Mouse (Mus musculus): ENCODE results near the gene Chpf2.
"Not testable (repeated sequence)": the region's sequence is repeated elsewhere in the genome, so short reads cannot be mapped to it uniquely, and the experiment has no call there.

Gene Chpf2

GRCm38 (mm10) chr5:24586547-24587199, at the start of gene Chpf2:
TSS of gene Chpf2 (plus strand) at chr5:24586741.
- peak; percentile 68 to 85 for DNase-seq (ENCODE audit: low spot score in 2 of 2)

DNA sequence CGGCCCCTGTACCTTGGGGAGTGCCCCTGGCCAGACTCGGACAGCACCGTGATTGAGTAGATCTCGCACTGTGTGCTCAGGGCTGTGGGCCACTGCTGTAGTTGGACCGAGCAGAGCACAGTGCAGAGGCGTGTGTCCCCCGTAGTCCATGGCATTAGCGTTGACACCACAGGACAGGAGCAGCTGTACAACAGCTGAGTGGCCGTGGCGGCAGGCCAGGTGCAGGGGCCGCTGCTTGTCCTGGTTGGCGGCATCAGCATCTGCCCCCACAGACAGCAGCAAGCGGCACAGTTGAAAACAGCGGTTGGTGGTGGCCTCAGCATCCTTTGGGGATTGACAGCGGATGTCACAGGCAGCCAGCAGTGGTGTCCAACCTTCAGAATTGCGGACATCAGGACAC, 48.9 kb upstream of the Chpf2 start:
- no peak for DNase-seq (ENCODE audit: low spot score in 2 of 2)

DNA sequence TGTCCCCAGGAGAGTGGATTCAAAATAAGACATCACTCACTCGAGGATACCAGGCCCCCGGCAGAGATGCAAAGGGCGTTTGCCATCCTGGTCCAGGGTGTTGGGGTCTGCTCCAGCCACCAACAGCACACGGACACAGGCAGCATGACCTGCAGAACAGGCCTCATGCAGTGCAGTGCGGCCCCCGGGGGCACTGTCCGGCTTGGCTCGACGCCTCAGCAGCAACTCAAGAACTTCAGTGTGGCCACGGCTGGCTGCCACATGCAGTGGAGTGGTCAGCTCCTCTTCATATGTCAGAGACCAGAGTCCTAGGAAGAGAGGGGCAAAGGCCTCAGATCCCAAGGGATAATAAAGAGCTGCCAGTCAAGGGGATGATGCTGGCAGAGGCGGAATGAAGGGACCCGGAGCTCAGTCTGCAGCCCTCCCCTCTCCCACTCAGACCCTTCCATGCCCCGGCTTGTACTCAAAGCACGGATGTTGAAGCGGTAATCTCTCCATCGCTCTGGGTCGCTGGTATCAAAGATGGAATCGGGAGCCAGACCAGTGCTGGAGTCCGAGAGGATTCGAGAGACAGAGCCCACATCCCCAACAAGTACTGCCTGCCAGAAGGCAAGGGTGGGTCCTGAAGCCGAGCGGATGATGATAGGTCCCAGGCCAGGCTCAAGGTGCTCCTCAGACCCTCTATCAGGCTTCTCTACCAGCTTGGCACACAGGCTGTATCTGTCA, 46.8 kb upstream of the Chpf2 start:
- no peak for DNase-seq (ENCODE audit: low spot score in 2 of 2)

- DNase-seq (ENCODE audit: low spot score in 2 of 2): peak; percentile 26 to 39
Observed at GRCm38 (mm10) chr5:24540387-24541143, 46.0 kb upstream of the Chpf2 start, which contains the start of gene Asb10. TSS of gene Asb10 (minus strand) at chr5:24540978.

DNA sequence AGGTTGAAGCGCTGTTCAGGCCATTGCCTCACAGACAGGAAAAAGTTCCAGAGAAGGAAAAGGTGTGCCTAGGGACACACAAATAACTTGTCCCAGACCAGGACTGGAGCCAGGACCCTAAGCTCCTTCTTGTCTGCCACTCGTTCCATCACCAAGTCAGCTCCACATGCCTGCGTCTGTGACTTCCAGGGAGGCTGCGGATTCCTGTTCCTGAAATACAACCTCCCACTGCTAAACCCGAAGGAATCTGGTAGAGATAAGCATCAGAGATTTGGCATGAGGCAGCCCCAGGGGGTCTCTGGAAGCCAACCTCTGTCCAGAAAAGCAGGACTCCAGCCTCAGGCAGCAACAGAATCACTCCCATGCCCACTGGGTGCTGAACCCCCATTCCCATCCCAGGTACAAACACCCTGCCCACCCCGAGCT, 45.4 kb upstream of the Chpf2 start:
- DNase-seq (ENCODE audit: low spot score in 2 of 2): no peak

GRCm38 (mm10) chr5:24542643-24543042, 43.9 kb upstream of the Chpf2 start:
- DNase-seq (ENCODE audit: low spot score in 2 of 2): no peak

GRCm38 (mm10) chr5:24550598-24551316, 35.8 kb upstream of the Chpf2 start:
- DNase-seq (ENCODE audit: low spot score in 2 of 2): peak; percentile 54 to 64

GRCm38 (mm10) chr5:24551317-24551688, 35.2 kb upstream of the Chpf2 start:
- DNase-seq (ENCODE audit: low spot score in 2 of 2): no peak

DNA sequence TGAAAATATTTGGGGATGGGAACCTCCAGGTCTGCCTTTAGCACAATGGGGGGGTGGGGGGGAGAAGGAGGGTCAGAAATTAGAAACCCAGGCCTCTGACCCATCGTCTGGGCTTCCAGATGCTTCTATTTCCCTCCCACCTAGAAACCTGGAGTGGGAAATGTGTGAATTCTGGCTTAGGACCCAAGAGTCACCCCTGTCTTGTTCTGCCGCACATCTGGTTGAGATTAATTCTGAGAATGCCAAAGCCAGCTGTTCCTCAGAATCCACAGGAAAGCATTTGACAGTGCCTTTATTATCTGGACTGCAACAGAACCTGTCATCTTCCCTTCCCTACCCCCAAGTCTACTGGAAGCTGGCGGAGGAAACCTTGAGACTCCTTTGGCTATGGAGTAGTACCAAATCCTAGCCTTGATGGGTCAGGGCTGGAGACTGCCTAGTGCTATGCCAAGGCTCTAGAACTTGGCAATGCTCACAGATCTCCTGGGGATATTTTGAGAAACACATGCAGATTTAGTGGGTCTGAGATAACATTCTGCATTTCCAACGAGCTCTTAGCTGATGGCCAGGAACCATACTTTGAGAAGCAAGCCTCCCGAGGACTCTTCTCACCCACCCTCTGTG, 32.8 kb upstream of the Chpf2 start:
- no peak for DNase-seq (ENCODE audit: low spot score in 2 of 2)

- DNase-seq (ENCODE audit: low spot score in 2 of 2): not testable (repeated sequence)
Observed at GRCm38 (mm10) chr5:24555335-24555734, 31.2 kb upstream of the Chpf2 start.

DNA sequence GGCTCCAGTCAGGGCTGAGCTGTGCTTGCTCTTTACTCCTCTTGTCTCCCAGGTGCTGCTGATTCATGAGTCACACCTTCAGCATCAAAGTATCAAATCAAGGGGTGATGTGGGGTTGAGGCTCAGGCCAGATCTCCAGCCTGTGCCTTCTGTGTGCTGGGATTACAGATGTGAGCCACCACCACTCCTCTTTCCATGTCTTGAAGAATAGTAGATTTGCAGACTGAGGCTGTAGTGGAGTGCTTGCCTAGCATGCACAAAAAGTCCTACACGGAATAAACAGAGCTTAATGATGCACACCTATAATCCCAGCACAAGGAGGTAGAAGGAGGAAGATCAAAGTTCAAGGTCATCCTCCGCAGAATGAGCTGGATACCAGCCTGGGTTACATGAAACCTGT, 29.8 kb upstream of the Chpf2 start, which contains the start of gene 4931409K22Rik:
4931409K22Rik (minus strand) TSS at position 101 of the 400 bp plus-strand sequence.
- DNase-seq (ENCODE audit: low spot score in 2 of 2): no peak

DNA sequence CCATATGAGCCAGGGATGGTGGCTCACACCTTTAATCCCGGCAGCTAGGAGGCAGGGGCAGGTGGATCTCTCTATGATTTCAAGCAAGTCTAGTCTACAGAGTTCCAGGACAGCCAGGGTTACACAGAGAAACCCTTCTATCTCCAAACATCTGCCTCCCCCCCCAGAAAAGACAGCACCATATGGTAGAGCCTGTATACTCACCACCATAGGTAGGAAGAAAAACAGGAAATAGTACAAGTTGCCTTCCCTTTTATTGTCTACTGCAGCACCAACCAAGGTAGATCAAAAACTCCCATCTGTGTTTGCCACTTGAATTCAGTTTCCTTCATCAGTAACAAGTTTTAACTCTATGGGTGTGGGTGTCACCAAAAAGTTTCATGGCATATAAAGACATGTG, 10.6 kb upstream of the Chpf2 start:
- DNase-seq (ENCODE audit: low spot score in 2 of 2): no peak

DNA sequence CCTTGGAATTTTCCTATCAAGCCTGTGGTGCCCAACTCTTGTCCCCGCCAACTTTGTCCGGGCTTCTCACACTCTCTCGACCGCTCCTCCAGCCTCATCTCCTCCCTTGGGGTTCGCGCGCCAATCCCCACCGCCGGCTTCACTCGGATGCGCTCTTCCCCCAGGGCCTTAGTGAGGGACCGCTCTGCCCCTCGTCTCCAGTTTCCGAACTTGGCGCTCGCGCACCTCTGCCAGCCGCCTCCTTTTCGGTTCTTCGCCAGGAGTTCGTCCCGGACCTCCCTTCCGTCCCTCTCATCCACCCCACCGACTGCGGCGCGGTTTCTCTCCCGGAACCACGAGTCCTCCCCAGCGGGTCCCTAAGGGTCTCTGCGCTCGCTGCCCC, 9.7 kb upstream of the Chpf2 start:
- no peak for DNase-seq (ENCODE audit: low spot score in 2 of 2)

DNA sequence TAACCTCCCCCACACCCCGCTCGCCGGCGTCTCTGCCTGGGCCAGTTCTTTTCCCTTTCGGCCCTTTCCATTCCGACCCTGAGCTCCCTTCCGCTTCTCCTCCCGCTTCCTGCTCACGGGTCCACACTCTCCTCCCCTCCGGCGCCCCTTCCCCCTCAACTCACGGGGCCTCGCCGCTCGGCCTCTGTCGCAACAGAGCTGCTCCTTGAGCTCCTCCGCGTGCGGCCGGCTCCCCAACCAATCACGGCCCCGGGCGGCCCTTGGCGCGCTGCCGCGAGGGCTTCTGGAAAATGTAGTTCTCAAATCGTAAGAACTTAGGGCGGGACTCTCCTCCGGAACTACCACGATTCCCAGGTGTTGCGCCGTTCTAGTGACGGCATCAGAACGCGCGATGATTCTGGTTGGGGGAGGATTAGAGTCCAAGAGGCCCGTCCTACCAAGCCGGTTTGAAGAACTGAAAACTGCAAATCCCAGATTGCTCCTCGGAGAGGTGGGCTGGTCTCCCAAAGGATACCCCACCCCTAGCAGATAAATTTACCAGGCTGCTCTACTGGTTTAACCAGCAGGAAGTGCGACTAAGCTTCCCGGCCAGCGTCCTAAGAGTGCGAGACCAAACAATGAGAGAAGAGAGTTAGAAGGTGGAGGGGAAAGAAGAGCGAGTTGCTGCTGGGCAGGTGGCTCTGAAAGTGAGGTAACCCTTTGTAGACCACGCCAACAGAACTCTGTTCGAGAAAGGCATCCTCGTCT, 9.2 kb upstream of the Chpf2 start, which contains the start of gene Abcf2:
Abcf2 (minus strand) TSS at position 285 of the 747 bp plus-strand sequence.
- peak; percentile 100 for DNase-seq (ENCODE audit: low spot score in 2 of 2)

- no peak for DNase-seq (ENCODE audit: low spot score in 2 of 2)
Observed at GRCm38 (mm10) chr5:24578109-24578963, 8.2 kb upstream of the Chpf2 start.

DNA sequence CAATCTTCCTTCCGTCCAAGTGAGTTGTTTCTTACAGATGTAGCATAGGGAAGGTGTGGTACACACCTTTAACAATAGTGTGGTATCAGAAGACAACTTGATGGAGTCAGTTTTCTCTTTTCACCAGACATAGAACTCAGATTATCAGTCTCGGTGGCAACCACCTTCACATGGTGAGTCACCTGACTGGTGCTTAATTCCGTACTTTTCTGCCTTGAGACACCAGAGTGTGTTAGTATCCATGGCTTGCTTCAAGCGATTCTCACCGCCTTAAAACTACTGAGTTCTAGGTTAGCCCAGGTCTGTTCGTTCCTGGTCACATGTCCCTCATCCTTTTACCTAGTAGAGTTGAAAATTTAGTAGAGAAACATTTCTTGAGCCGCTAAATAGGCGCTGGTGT, 435 bp upstream of the Chpf2 start:
- no peak for DNase-seq (ENCODE audit: low spot score in 2 of 2)

- DNase-seq (ENCODE audit: low spot score in 2 of 2): no peak
Observed at GRCm38 (mm10) chr5:24587200-24587577, 648 bp downstream of the Chpf2 start.

- no peak for DNase-seq (ENCODE audit: low spot score in 2 of 2)
Observed at GRCm38 (mm10) chr5:24589511-24590500, 3.3 kb downstream of the Chpf2 start.
